11 mouse cellular contexts compared by ENCODE assay signal in genomic region chr2:137757231-137758212, GRCm38 (mm10).
DNase-seq lines count a peak whose midpoint lies in the region; ATAC-seq and TF ChIP-seq lines count a peak whose summit lies in the region.
"Had no signal": no experiment of that assay in that cellular context is flagged by ENCODE, and none has a peak within 500 bp of the region (broad histone marks: within the 10 kb centered on the region; RNA-seq: fewer than 3 reads in every experiment).

No protein-coding gene starts in this region.

- ATAC-seq in hindbrain, embryonic 14.5 days (ENCODE audit: low FRiP score): peak; percentile 68; the same call in 1 of the 2 replicates

- no peak overlapping the region for H3K9ac ChIP-seq in hindbrain, embryonic 14.5 days
- H3K9ac ChIP-seq: liver, embryonic 14.5 days had no signal

- H3K4me3 ChIP-seq in hindbrain, embryonic 14.5 days (replicated peaks; ENCODE audit: low read length): no peak overlapping the region
- no peak overlapping the region for H3K4me3 ChIP-seq in midbrain, embryonic 10.5 days

- no peak for TF ChIP-seq CTCF in brain, embryonic 14.5 days (IDR thresholded peaks at IDR 0.05; ENCODE audit: borderline replicate concordance, extremely low read depth, insufficient read depth, insufficient read length)

- H3K4me2 ChIP-seq in hindbrain, embryonic 14.5 days (replicated peaks): no peak overlapping the region

- 0 out of 2 replicates have a peak overlapping the region, but pooled peaks have one; percentile 5 for H3K27ac ChIP-seq in hindbrain, embryonic 14.5 days
- no peak overlapping the region for H3K27ac ChIP-seq in midbrain, embryonic 10.5 days (replicated peaks)
- H3K27ac ChIP-seq: liver, embryonic 14.5 days had no signal

- H3K9me3 ChIP-seq in hindbrain, embryonic 14.5 days (ENCODE audit: control insufficient read depth, low read length): no peaks in the 10 kb centered on the region
- H3K9me3 ChIP-seq in midbrain, embryonic 10.5 days (replicated peaks): no peaks in the 10 kb centered on the region

- no peaks in the 10 kb centered on the region for H3K36me3 ChIP-seq in hindbrain, embryonic 14.5 days (replicated peaks; ENCODE audit: control insufficient read depth, insufficient read depth)
- no peaks in the 10 kb centered on the region for H3K36me3 ChIP-seq in midbrain, embryonic 10.5 days

- peak; percentile 4 for DNase-seq in gastrocnemius, adult 18-20 months (ENCODE audit: low spot score)
- no peak for DNase-seq in gastrocnemius, postnatal 4 days (ENCODE audit: low spot score in 2 of 2)
- peak; percentile 62 for DNase-seq in brain, embryonic 14.5 days (ENCODE audit: low read depth)
- no peak for DNase-seq in hindbrain, embryonic 14.5 days (ENCODE audit: low spot score)
- DNase-seq in midbrain, embryonic 10.5 days (ENCODE audit: low spot score): peak; percentile 14
- no peak for DNase-seq in adrenal gland, postnatal 25 days
- DNase-seq in left cerebral cortex, postnatal 4 days: no peak
- no peak for DNase-seq in layer of hippocampus, adult 9-11 months
- DNase-seq: B cell, adult 2 months; layer of hippocampus, postnatal 36 days had no signal

- no peak for TF ChIP-seq POLR2A in brain, embryonic 14.5 days (IDR thresholded peaks at IDR 0.05; ENCODE audit: borderline replicate concordance, extremely low read depth, insufficient read depth, insufficient read length, poor library complexity, severe bottlenecking)

- H3K4me1 ChIP-seq in hindbrain, embryonic 14.5 days (replicated peaks; ENCODE audit: control insufficient read depth, insufficient read depth, low read length): peaks cover 12% of the 10 kb centered on the region
- H3K4me1 ChIP-seq in midbrain, embryonic 10.5 days: peaks cover 22% of the 10 kb centered on the region

- 31% methylated on average over 13 of the region's 13 CpGs for WGBS in hindbrain, embryonic 14.5 days
- 58% methylated on average over 13 of the region's 13 CpGs for WGBS in midbrain, embryonic 10.5 days

- intact Hi-C loops in left cerebral cortex, postnatal 4 days (cut with DNase I): no loop called here

- H3K27me3 ChIP-seq in hindbrain, embryonic 14.5 days (ENCODE audit: control insufficient read depth, insufficient read depth, low read length): no peaks in the 10 kb centered on the region
- H3K27me3 ChIP-seq in midbrain, embryonic 10.5 days (ENCODE audit: low read depth, poor library complexity, severe bottlenecking): no peaks in the 10 kb centered on the region

Comparison
In these comparisons a context has a peak if more than half of its experiments do, and no peak if none do; other contexts are left out.
1. DNase-seq: peak in gastrocnemius, adult 18-20 months (single experiment), brain, embryonic 14.5 days (single experiment) and midbrain, embryonic 10.5 days (single experiment); none in gastrocnemius, postnatal 4 days (0 of 2), hindbrain, embryonic 14.5 days (single experiment), adrenal gland, postnatal 25 days (single experiment), left cerebral cortex, postnatal 4 days (single experiment) and layer of hippocampus, adult 9-11 months (single experiment).